Mouse (Mus musculus) embryo, embryonic 10.5 days (tissue): ENCODE data around the gene Map7d2.
"Not testable (repeated sequence)": the region's sequence is repeated elsewhere in the genome, so short reads cannot be mapped to it uniquely, and the experiment has no call there.

Experiments
- DNase-seq: peaks from one replicate; pipeline ENCODE4 v3.0.0-alpha.2; 2015; ENCODE audit warnings: low spot score

Map7d2 gene

GRCm38 (mm10) chrX:159414130-159414828 is at the start of gene Map7d2:
Gene Map7d2 (plus strand): TSS chrX:159414572.
- DNase-seq, result peak; percentile 50

- peak; percentile 79 for DNase-seq
Observed at GRCm38 (mm10) chrX:159371831-159372752, 42.3 kb upstream of the Map7d2 start, which contains the start of gene Eif1ax. Gene Eif1ax (plus strand): TSS chrX:159372178.

GRCm38 (mm10) chrX:159372753-159373144 is 41.6 kb upstream of the Map7d2 start:
- peak; percentile 1 for DNase-seq

- no peak for DNase-seq
Observed at GRCm38 (mm10) chrX:159387105-159387504, 27.3 kb upstream of the Map7d2 start.

- no peak for DNase-seq
Observed at GRCm38 (mm10) chrX:159388953-159389352, 25.4 kb upstream of the Map7d2 start.

GRCm38 (mm10) chrX:159390347-159390962 is 23.9 kb upstream of the Map7d2 start:
- no peak for DNase-seq

GRCm38 (mm10) chrX:159391239-159391638 is 23.1 kb upstream of the Map7d2 start:
- DNase-seq, result no peak

- peak; percentile 52 for DNase-seq
Observed at GRCm38 (mm10) chrX:159409253-159409652, 5.1 kb upstream of the Map7d2 start.

- peak; percentile 10 for DNase-seq
Observed at GRCm38 (mm10) chrX:159414829-159415673, 679 bp downstream of the Map7d2 start.

GRCm38 (mm10) chrX:159430507-159430906 is 16.1 kb downstream of the Map7d2 start:
- not testable (repeated sequence) for DNase-seq

GRCm38 (mm10) chrX:159442128-159442527 is 27.8 kb downstream of the Map7d2 start:
- DNase-seq, result peak; percentile 71

GRCm38 (mm10) chrX:159447133-159447532 is 32.8 kb downstream of the Map7d2 start:
- DNase-seq, result no peak

GRCm38 (mm10) chrX:159459006-159459654 is 44.8 kb downstream of the Map7d2 start:
- DNase-seq, result peak; percentile 58

- DNase-seq, result no peak
Observed at GRCm38 (mm10) chrX:159474799-159475198, 60.4 kb downstream of the Map7d2 start.

GRCm38 (mm10) chrX:159478243-159478940 is 64.0 kb downstream of the Map7d2 start:
- not testable (repeated sequence) for DNase-seq

GRCm38 (mm10) chrX:159484247-159484646 is 69.9 kb downstream of the Map7d2 start:
- no peak for DNase-seq

GRCm38 (mm10) chrX:159503181-159503580 is 88.8 kb downstream of the Map7d2 start:
- DNase-seq, result no peak

- DNase-seq, result no peak
Observed at GRCm38 (mm10) chrX:159508331-159509036, 94.1 kb downstream of the Map7d2 start.

GRCm38 (mm10) chrX:159509042-159509441 is 94.7 kb downstream of the Map7d2 start:
- no peak for DNase-seq
